Mouse (Mus musculus): ENCODE measurements around the gene Nck2. TPM values are rescaled to one million over a fixed set of nuclear protein-coding genes. Genes with fewer than 3 reads are reported as not detected.

The Nck2 gene
- polyA plus RNA-seq, 1 experiment, result 30.4 TPM

DNA sequence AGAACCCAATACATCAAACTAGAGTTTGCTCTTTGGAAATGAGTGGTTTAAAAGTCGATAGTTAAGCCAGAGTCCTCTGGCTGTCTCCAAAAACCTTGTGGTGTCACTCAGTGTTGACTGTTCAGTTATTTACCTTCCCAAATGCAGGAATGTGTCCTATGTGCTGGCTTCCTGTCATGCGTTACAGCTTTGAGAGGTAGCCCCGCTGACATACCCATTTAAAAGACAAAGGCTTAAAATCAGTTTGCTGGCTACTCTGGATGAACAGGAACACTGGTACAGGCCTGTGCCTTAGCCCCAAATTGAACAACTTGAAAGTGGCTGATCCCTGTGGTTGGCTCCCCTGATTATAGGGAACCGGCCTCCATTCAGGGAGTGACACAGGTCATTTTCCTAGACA lies 126.7 kb downstream of the Nck2 start:
- DNase-seq (ENCODE audit: low spot score), result no peak

DNA sequence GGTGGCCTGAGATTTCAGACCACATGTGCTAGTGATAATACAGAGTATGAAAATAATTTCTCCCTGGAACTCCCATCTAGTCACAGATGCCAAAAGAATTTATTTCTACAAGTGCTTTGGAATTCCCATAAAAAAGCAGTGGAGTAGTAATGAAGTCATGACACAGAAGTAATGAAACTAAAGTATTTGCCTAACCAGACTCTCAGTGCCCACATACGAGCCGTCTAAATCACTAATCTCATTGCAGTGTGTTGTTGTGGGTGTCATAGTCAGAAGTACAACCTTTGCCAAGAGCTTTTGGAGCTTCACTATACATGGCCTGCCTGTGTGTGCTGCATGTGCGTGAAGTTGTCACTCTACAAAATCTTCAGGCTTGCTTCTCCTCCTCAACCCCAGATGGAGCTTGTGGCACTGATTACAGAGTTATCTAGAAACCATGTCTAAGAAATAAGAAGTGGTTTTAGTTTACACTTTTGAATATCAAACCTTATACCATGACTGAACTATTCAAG lies 130.5 kb downstream of the Nck2 start:
- DNase-seq (ENCODE audit: low spot score), result no peak

DNA sequence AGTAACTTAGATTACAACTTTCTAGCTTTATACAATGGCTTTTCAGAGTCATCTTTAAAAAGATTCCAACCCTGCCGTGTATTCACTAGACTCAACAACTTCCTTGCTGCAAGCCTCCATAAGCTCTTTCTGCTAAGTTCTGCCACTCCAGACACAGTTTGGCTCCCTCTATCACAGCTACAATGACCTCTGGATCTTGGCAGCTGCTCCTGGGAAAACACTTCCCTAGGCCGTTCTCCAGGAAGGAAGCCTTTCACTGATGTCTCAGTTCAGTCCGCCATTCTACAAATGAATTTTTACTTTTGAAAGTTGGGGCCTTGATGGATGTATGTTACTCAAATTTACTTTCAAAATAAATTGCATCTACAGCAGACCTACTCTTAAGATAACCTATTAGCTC lies 133.0 kb downstream of the Nck2 start:
- DNase-seq (ENCODE audit: low spot score), result no peak

GRCm38 (mm10) chr1:43583564-43583963 lies 139.2 kb downstream of the Nck2 start:
- DNase-seq (ENCODE audit: low spot score), result no peak

- DNase-seq (ENCODE audit: low spot score), result no peak
Measured at GRCm38 (mm10) chr1:43589001-43589400, 144.6 kb downstream of the Nck2 start.

- DNase-seq (ENCODE audit: low spot score), result no peak
Measured at GRCm38 (mm10) chr1:43589910-43590309, 145.5 kb downstream of the Nck2 start.

- no peak for DNase-seq (ENCODE audit: low spot score)
Measured at GRCm38 (mm10) chr1:43590727-43591126, 146.3 kb downstream of the Nck2 start.

DNA sequence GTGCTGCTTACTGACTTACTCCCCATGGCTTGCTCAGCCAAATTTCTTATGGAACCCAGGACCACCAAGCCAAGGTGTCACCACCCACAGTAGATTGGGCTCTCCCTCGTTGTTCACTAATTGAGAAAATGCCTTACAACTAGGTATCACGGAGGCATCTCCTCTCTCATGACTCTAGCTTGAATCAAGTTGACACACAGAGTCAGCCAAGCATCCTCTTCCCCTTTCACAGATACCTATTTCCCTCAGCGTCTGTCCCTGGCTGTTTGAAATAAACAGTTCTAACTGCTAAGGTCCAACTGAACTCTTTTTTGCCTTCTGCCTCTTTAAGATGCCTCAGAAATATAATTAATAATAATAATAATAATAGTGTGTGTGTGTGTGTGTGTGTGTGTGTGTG lies 148.7 kb downstream of the Nck2 start:
- no peak for DNase-seq (ENCODE audit: low spot score)

DNA sequence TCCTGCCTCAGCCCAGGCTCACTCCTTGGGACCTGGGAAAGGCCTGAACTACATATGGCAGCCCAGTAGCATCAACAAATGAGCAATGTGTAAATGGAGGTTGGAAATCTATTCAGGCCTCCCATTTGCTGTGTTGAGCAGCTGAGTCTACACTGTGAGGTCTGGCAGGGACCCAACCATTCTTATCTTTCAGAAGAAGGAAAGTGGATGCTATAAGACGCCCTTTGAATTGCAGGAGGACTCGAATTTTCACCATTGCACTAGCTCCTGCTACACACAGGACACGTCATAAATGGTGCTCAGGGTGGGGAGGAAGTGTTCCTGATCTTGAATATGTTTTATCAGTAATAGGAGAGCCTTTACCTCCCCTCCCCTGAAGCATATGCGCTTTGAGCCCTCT lies 150.4 kb downstream of the Nck2 start:
- no peak for DNase-seq (ENCODE audit: low spot score)

GRCm38 (mm10) chr1:43597731-43598130 lies 153.4 kb downstream of the Nck2 start:
- no peak for DNase-seq (ENCODE audit: low spot score)

- DNase-seq (ENCODE audit: low spot score), result no peak
Measured at GRCm38 (mm10) chr1:43599483-43599882, 155.1 kb downstream of the Nck2 start.

GRCm38 (mm10) chr1:43601054-43601453 lies 156.7 kb downstream of the Nck2 start:
- DNase-seq (ENCODE audit: low spot score), result no peak

GRCm38 (mm10) chr1:43615948-43616347 lies 171.6 kb downstream of the Nck2 start:
- no peak for DNase-seq (ENCODE audit: low spot score)

Other genes with a start within 250 kb of the Nck2 start
- 96.7 and 120 TPM in 2 replicates for gene Fhl2, start 247.6 kb upstream of the Nck2 start, polyA plus RNA-seq (2012; rRNA removed)

Data from urinary bladder, adult 2 months (tissue).